In genomic region chr16:86209319-86209718, GRCm38 (mm10) we compare ENCODE assay signal across 14 mouse cellular contexts.
A peak's percentile ranks its signal among the peaks of the same experiment; 100 is the strongest.
DNase-seq lines count a peak whose midpoint lies in the region; TF ChIP-seq lines count a peak whose summit lies in the region.
"Had no signal": no experiment of that assay in that cellular context is flagged by ENCODE, and none has a peak within 500 bp of the region (broad histone marks: within the 10 kb centered on the region; RNA-seq: fewer than 3 reads in every experiment).

No protein-coding gene starts in this region.

- H3K79me2 ChIP-seq in myocyte (ENCODE audit: control insufficient read depth, insufficient read depth): no peaks in the 10 kb centered on the region

- H3ac ChIP-seq in myocyte (ENCODE audit: control insufficient read depth, insufficient read length): no peak overlapping the region

- H3K36me3 ChIP-seq in myocyte (ENCODE audit: control insufficient read depth, insufficient read depth): no peaks in the 10 kb centered on the region
- H3K36me3 ChIP-seq: embryonic facial prominence, embryonic 10.5 days; embryonic facial prominence, embryonic 12.5 days; forebrain, embryonic 15.5 days had no signal

- H3K4me3 ChIP-seq in myocyte: no peak overlapping the region
- H3K4me3 ChIP-seq: embryonic facial prominence, embryonic 10.5 days; embryonic facial prominence, embryonic 12.5 days; forebrain, embryonic 13.5 days; forebrain, embryonic 15.5 days had no signal

- no peak overlapping the region for H3K4me2 ChIP-seq in myocyte (ENCODE audit: low read depth)
- H3K4me2 ChIP-seq: embryonic facial prominence, embryonic 12.5 days; forebrain, embryonic 13.5 days; forebrain, embryonic 15.5 days had no signal

- no peak for TF ChIP-seq POLR2A in myocyte (IDR thresholded peaks at IDR 0.05; ENCODE audit: insufficient read length, low read depth)

- peak; percentile 61 to 70 for DNase-seq in cerebellum, postnatal 14 days
- no peak for DNase-seq in cerebellum, adult 18-20 months
- peak; percentile 15 to 16 for DNase-seq in cerebellum, postnatal 36 days
- no peak for DNase-seq in cerebellum, adult 8-10 months
- DNase-seq in T-cell, adult 2 months (ENCODE audit: low spot score): no peak
- DNase-seq: adrenal gland, adult 8-10 months; adrenal gland, postnatal 14 days; adrenal gland, postnatal 36 days; forebrain, postnatal 0 days had no signal

- H3K27me3 ChIP-seq in myocyte (ENCODE audit: control insufficient read depth, insufficient read depth, insufficient read length): no peaks in the 10 kb centered on the region
- H3K27me3 ChIP-seq: embryonic facial prominence, embryonic 12.5 days; forebrain, embryonic 13.5 days; forebrain, embryonic 15.5 days had no signal

TF ChIP-seq in myocyte, 11 proteins besides CTCF, POLR2A, EP300 and RAD21:
- TF ChIP-seq MYOD1 (IDR thresholded peaks at IDR 0.05; ENCODE audit: control insufficient read depth in 1 of 3, insufficient read length in 2 of 3, low read depth in 2 of 3) (peak in 2 of 3 experiments; percentile 28 to 33), MYOG (IDR thresholded peaks at IDR 0.05; ENCODE audit: control insufficient read depth in 1 of 3, insufficient read depth in 1 of 3, insufficient read length in 2 of 3, low read depth in 2 of 3) (peak in 1 of 3 experiments; percentile 54), REST (IDR thresholded peaks at IDR 0.05; ENCODE audit: insufficient read depth, insufficient read length) (no peak), POLR2AphosphoS2 (IDR thresholded peaks at IDR 0.05; ENCODE audit: insufficient read length, low read depth) (no peak), MAX (IDR thresholded peaks at IDR 0.05; ENCODE audit: low read depth) (no peak)

Comparison
In these comparisons a context has a peak if more than half of its experiments do, and no peak if none do; other contexts are left out.
1. DNase-seq: peak in cerebellum, postnatal 14 days (2 of 2) and cerebellum, postnatal 36 days (2 of 2); none in cerebellum, adult 18-20 months (0 of 2), cerebellum, adult 8-10 months (single experiment) and T-cell, adult 2 months (single experiment).